Mouse (Mus musculus) mature B cell (primary cell): Measurements from ENCODE around the gene Otud7b.
"Not testable (repeated sequence)": the region's sequence is repeated elsewhere in the genome, so short reads cannot be mapped to it uniquely, and the experiment has no call there.

Experiments
- in situ Hi-C: fragments of 300-500 bp; cut with MboI; formaldehyde crosslinking; loops from 2 replicates; pipeline ENCODE4 v1.14.3; 2019

Gene Otud7b

GRCm38 (mm10) chr3:96179531-96179930 lies 75.2 kb downstream of the Otud7b start:
- in situ Hi-C loops: no loop called here

- in situ Hi-C loops: no loop called here
These were observed 76.6 kb downstream of the Otud7b start, which contains the start of gene Sv2a for GRCm38 (mm10) chr3:96180727-96181477. Gene Sv2a, plus strand, starts transcription at chr3:96181151.

- in situ Hi-C loops: no loop called here
These were observed 77.4 kb downstream of the Otud7b start for GRCm38 (mm10) chr3:96181510-96182381.

GRCm38 (mm10) chr3:96182382-96182776 lies 78.1 kb downstream of the Otud7b start:
- in situ Hi-C loops: no loop called here

- in situ Hi-C loops: no loop called here
These were observed 88.7 kb downstream of the Otud7b start for GRCm38 (mm10) chr3:96192977-96193376.

GRCm38 (mm10) chr3:96194966-96195365 lies 90.6 kb downstream of the Otud7b start:
- in situ Hi-C loops: no loop called here

- in situ Hi-C loops: no loop called here
These were observed 91.4 kb downstream of the Otud7b start for GRCm38 (mm10) chr3:96195616-96196313.

GRCm38 (mm10) chr3:96196437-96197128 lies 92.3 kb downstream of the Otud7b start:
- in situ Hi-C loops: no loop called here

- in situ Hi-C loops: no loop called here
These were observed 92.9 kb downstream of the Otud7b start for GRCm38 (mm10) chr3:96197129-96197749.

- in situ Hi-C loops: no loop called here
These were observed 93.9 kb downstream of the Otud7b start for GRCm38 (mm10) chr3:96198181-96198580.

GRCm38 (mm10) chr3:96198601-96199251 lies 94.4 kb downstream of the Otud7b start:
- in situ Hi-C loops: not testable (repeated sequence)

- in situ Hi-C loops: no loop called here
These were observed 95.4 kb downstream of the Otud7b start for GRCm38 (mm10) chr3:96199731-96200130.

GRCm38 (mm10) chr3:96207819-96208218 lies 103.5 kb downstream of the Otud7b start:
- in situ Hi-C loops: no loop called here

GRCm38 (mm10) chr3:96209242-96209641 lies 104.9 kb downstream of the Otud7b start:
- in situ Hi-C loops: no loop called here
